Mouse (Mus musculus) ovary, postnatal 14 days (tissue): ENCODE results near the gene Snca.

Experiments
- DNase-seq: peaks from one replicate; pipeline ENCODE4 v3.0.0; 2022; ENCODE audit warnings: low spot score

The Snca gene

DNA sequence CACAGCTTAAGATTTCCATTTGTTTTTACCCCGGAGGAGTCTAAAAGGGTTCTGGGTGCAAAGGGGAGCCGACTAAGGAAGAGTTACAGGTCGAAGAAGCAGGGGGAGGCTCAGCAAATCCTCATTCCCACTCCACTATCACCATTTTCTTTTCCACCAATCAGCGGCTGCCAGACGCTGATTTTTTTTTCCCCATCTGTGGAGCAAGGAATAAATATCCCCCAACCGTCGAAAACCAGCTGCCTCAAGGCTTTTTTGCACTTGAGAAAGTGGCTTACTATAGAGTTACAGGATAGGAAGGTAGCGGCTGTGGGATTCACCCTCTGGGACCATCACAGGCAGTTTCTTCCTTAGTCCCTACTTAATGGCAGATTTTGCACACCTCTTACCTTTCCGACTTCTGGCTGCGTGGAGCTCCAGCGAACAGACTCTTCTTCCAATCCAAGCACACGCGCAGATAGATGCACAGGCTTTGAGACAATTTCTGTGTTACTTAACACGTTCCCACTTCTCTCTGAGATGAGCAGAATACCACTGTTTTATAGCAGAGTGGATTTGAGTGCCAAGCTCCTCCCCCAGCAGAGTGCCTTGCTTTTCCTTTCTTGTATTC, at the start of gene Snca:
TSS of gene Snca (minus strand) at position 574 of the 610 bp plus-strand sequence.
- no peak for DNase-seq

DNA sequence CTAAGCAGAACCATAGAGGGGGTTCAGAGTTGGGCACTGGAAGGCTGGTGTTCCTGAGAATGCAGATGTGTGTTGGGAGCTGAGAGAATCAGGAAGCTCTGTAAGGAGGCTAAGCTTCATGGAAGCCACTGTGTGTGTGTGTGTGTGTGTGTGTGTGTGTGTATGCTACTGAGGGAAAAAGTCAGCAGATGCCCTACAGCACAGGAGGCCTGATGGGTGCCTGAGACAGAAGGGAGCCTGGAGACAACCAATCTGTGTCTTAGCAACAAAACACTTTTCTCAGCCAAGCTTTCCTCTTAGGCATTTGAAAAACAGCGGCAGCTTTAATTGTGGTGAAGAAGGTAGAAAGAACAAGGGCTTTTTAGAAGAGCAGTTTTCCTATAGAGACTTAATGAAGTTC, 40.5 kb upstream of the Snca start:
- DNase-seq: no peak

DNA sequence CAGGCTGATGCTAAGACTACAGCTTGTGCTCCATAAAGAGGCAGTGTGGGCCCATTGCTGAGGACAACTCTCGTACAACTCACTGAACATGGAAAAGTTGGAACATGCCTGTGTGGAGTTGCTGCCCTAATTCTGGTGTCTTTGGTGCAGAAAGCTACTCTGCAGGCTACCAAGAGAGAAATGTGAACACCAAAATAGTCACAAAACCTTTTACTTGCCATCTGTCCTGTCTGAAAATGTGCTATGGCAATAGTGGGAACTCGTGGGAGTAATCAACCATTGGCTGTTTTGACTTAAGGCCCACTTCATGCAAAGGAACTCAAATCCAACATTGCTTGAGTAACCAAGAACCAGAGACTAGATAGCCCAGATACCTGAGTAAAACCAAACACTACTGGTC, 26.9 kb upstream of the Snca start:
- DNase-seq: no peak

GRCm38 (mm10) chr6:60851690-60852089, 22.0 kb upstream of the Snca start:
- no peak for DNase-seq

GRCm38 (mm10) chr6:60828429-60829264, 1.0 kb downstream of the Snca start:
- DNase-seq: peak; percentile 11

GRCm38 (mm10) chr6:60828047-60828428, 1.6 kb downstream of the Snca start:
- no peak for DNase-seq

DNA sequence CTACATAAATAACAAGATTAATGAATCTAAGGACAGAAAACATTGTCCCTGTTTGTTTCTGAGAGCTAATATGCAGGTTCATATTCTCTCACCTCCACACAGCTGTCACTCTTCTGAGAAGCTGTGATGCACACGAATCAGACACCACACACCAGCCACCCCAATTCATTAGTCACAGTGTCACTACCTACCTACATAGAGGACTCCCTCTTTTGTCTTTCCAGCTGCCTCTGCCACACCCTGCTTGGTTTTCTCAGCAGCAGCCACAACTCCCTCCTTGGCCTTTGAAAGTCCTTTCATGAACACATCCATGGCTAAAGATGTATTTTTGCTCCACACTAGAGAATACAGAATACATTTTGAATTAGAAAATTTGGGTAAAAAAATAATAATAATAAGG, 2.4 kb downstream of the Snca start:
- no peak for DNase-seq

DNA sequence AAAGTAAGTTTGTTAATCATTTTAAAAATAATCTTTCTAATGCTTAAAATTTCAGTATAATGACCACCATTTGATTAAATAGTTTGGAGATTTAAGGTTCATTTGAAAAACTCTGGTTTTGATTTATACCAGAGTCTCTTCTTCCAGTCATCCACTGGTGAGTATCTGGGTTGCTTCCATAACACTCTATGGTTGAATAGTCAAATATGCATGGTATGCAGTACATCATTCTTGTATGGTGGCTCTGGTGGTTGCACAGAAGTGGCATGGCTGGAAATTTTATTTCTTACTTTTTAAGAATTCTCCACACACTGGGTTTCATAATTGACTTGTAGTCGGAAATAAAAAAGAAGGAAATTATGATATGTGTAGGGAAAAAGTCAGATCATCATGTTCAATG, 10.4 kb downstream of the Snca start:
- DNase-seq: no peak

- no peak for DNase-seq
Observed at GRCm38 (mm10) chr6:60813516-60813915, 16.1 kb downstream of the Snca start.

DNA sequence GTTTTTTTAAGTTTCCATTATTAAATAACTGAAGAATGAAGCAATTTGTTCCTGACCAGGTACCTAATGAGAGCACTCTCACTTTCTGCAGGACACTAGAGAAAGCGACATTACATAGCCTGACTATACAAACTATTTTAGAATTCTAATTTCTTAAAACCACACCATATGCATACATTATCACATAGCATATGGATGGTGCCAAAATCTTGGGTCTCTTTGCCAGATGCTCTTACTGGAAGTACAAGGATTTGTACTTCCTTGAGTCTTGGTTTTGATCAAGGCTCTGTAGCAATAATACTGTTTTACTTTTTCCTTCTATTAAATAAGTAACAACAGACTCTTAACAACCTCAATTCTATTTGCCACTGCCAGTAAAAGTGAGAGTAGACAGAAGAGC, 31.4 kb downstream of the Snca start:
- DNase-seq: no peak

GRCm38 (mm10) chr6:60793659-60794365, 35.8 kb downstream of the Snca start:
- DNase-seq: no peak

GRCm38 (mm10) chr6:60786955-60787354, 42.7 kb downstream of the Snca start:
- DNase-seq: no peak

DNA sequence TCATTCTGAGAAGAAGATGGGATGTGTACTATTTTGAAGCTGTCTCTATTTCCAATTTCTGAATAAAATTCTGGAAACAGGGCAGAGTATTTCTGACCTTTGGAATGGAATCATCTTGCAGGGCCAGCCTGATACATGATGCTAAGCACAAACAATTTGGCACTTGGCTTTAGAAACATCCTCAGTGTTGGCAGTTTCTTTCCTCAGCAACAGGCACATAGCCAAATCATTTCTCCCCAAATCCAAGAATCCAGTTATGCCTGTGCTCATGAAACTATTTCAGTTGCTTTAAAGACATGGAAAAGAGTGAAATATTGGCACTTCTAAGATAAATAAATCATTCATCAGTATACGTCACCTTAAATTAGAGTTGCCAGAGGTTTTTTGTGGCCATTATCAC, 57.8 kb downstream of the Snca start:
- no peak for DNase-seq

GRCm38 (mm10) chr6:60765696-60766095, 64.0 kb downstream of the Snca start:
- no peak for DNase-seq

GRCm38 (mm10) chr6:60762864-60763263, 66.8 kb downstream of the Snca start:
- no peak for DNase-seq

GRCm38 (mm10) chr6:60761710-60762109, 67.9 kb downstream of the Snca start:
- no peak for DNase-seq

DNA sequence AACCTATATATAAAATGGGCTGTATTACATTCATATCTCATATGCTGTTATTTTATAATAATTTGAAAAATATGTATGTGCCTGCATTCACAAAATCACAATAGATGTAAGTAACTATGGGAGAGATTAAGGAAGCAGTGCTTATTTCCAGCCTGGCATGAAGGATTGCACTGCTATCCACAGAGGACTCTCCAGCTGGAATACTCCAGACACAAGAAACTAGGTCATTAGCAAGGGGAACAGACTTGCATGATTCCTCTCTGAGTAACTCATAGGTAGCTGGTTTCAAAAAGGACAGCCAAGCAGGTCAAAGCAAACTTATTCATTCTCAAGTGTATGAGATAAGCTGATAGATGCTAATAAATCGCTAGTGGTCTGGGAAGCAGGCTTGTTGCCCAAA, 74.7 kb downstream of the Snca start:
- DNase-seq: no peak

DNA sequence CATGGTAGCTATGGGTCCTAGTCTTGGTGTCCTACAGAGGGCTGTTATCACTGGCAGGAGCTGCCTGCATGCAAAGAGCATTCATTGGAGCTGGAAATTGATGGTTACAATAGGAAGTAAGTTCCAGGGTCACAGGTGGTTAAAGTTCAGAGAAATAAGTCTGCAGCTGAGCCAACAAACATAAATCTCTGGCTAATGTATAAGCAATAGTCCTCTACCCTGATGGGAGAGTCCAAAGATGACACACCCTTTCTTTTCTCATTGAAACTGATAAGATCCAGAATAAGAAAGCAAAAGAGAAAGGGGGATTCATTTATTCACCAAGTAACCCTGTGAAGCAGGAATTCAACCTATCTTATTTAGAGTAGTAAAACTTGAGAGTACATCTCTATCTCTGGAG, 83.7 kb downstream of the Snca start:
- no peak for DNase-seq

- DNase-seq: no peak
Observed at GRCm38 (mm10) chr6:60741427-60742071, 88.1 kb downstream of the Snca start.

- DNase-seq: no peak
Observed at GRCm38 (mm10) chr6:60739776-60740175, 89.9 kb downstream of the Snca start.

GRCm38 (mm10) chr6:60731164-60731563, 98.5 kb downstream of the Snca start:
- no peak for DNase-seq

DNA sequence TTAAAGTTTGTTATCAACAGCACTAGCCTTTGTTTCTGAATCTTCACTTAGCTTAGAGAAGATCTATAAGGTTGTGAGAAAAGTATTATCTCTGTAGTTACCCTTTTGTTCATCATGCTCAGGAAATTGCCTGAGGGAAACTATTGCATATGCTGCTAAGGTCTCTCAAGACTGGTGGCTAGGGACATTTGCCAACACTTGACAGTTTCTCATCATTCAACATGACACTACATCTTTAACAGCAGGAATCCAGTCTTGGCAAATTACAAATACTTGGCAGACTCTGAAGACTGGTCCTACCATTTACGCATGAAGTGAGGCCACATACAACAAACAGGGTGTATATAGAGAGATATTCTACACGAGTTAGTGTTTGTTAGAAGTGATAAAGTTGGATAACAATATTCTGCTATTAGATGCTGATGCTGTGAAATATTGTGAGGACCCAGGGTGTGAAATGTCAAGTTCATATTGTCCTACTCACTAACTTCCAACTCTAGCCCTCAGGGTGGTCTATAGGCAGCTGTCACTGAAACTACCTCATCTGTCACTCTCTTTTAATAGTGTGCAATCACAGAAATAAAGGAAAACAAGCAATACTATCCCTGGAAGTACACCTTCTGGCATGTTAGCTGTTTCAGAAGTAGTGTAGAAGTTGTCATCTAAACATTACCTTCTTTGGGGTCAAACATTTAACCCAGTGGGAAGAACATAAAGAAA, 105.4 kb downstream of the Snca start:
- DNase-seq: no peak
